Mouse (Mus musculus) heart, embryonic 10.5 days (tissue): ENCODE data around the gene Pcdh9. TPM values are rescaled to one million over a fixed set of nuclear protein-coding genes. Genes with fewer than 3 reads are reported as not detected.

Experiments
- DNase-seq: peaks from one replicate; pipeline ENCODE4 v3.0.0-alpha.2; 2017; ENCODE audit warnings: low spot score
- H3K27ac ChIP-seq: fragments of 300-500 bp; sonication (generic); 2 replicates; pipeline ENCODE4 v1.5.1; 2016; ENCODE audit warnings: mild to moderate bottlenecking
- H3K27me3 ChIP-seq: fragments of 300-500 bp; sonication (generic); 2 replicates; pipeline ENCODE4 v1.6.1; 2016; ENCODE audit warnings: mild to moderate bottlenecking; ENCODE audit not compliant: poor library complexity, insufficient read depth, severe bottlenecking
- H3K36me3 ChIP-seq: fragments of 300-500 bp; sonication (generic); 2 replicates; pipeline ENCODE4 v1.6.1; 2016; ENCODE audit warnings: mild to moderate bottlenecking, moderate library complexity
- H3K4me1 ChIP-seq: fragments of 300-500 bp; sonication (generic); 2 replicates; pipeline ENCODE4 v1.6.1; 2016; ENCODE audit warnings: mild to moderate bottlenecking
- H3K4me3 ChIP-seq: fragments of 300-500 bp; sonication (generic); 2 replicates; pipeline ENCODE4 v1.5.1; 2016; ENCODE audit warnings: mild to moderate bottlenecking, moderate library complexity
- H3K9me3 ChIP-seq: fragments of 300-500 bp; sonication (generic); 2 replicates; pipeline ENCODE4 v1.6.1; 2016; ENCODE audit warnings: mild to moderate bottlenecking, moderate library complexity
- WGBS: fragments of 180-500 bp; shearing (Covaris S2); methylation state at CpG from one replicate; pipeline ENCODE4 v1.1.7; 2016; 5-methylcytosine and 5-hydroxymethylcytosine counted together
- polyA plus RNA-seq: library from polyadenylated mRNA; unstranded; fragments of >200 nt; fragmentation: Nextera tagmentation; extraction: Ambion mirVana; gene quantifications from 2 replicates; pipeline ENCODE4 v1.2.1, GENCODE M21; 2016

Gene Pcdh9
- polyA plus RNA-seq: 2.1 and 3.4 TPM in 2 replicates

- DNase-seq: peak; percentile 94
- H3K4me3 ChIP-seq: peak within 1 kb of the TSS; percentile 63
- H3K36me3 ChIP-seq: no peaks in the 10 kb centered on the region
- H3K27me3 ChIP-seq: peaks cover 3% of the 10 kb centered on the region; the same call in 1 of the 2 replicates
- WGBS: under 1% methylated on average over 50 of the region's 50 CpGs
- no peaks in the 10 kb centered on the region for H3K9me3 ChIP-seq
- peak within 1 kb of the TSS; percentile 77 for H3K27ac ChIP-seq
- H3K4me1 ChIP-seq: peaks cover 3% of the 10 kb centered on the region; the same call in 1 of the 2 replicates
Observed at GRCm38 (mm10) chr14:93890519-93891370, at the start of gene Pcdh9. Gene Pcdh9 (minus strand): TSS chr14:93890679.

GRCm38 (mm10) chr14:93906928-93907327 is 16.4 kb upstream of the Pcdh9 start:
- WGBS: 69% methylated on average over 1 of the region's 1 CpGs
- Histone ChIP-seq H3K27ac (no peak overlapping the region), H3K27me3 (no peaks in the 10 kb centered on the region), H3K36me3 (no peaks in the 10 kb centered on the region), H3K4me1 (no peaks in the 10 kb centered on the region), H3K4me3 (no peak overlapping the region), H3K9me3 (no peaks in the 10 kb centered on the region)
- no peak for DNase-seq

GRCm38 (mm10) chr14:93898533-93898932 is 8.1 kb upstream of the Pcdh9 start:
- Histone ChIP-seq H3K27ac (no peak overlapping the region), H3K4me3 (no peak overlapping the region), H3K9me3 (no peaks in the 10 kb centered on the region), H3K27me3 (no peaks in the 10 kb centered on the region), H3K4me1 (no peaks in the 10 kb centered on the region), H3K36me3 (no peaks in the 10 kb centered on the region)
- no peak for DNase-seq

GRCm38 (mm10) chr14:93895131-93895530 is 4.7 kb upstream of the Pcdh9 start:
- DNase-seq: no peak
- no peaks in the 10 kb centered on the region; the same call in 1 of the 2 replicates for H3K27me3 ChIP-seq
- H3K4me1 ChIP-seq: 0 out of 2 replicates have a peak, but pooled peaks cover 3% of the 10 kb centered on the region
- no peaks in the 10 kb centered on the region for H3K36me3 ChIP-seq
- no peaks in the 10 kb centered on the region for H3K9me3 ChIP-seq
- no peak overlapping the region for H3K4me3 ChIP-seq
- WGBS: 85% methylated on average over 3 of the region's 3 CpGs
- H3K27ac ChIP-seq: no peak overlapping the region

- H3K9me3 ChIP-seq: no peaks in the 10 kb centered on the region
- peak overlapping the region; percentile 77; the same call in 1 of the 2 replicates for H3K27ac ChIP-seq
- H3K4me3 ChIP-seq: peak overlapping the region; percentile 63
- H3K27me3 ChIP-seq: peaks cover 3% of the 10 kb centered on the region; the same call in 1 of the 2 replicates
- H3K36me3 ChIP-seq: no peaks in the 10 kb centered on the region
- peaks cover 3% of the 10 kb centered on the region; the same call in 1 of the 2 replicates for H3K4me1 ChIP-seq
- under 1% methylated on average over 13 of the region's 13 CpGs for WGBS
- DNase-seq: peak; percentile 73
Observed at GRCm38 (mm10) chr14:93891371-93891746, 880 bp upstream of the Pcdh9 start.

- WGBS: under 1% methylated on average over 20 of the region's 20 CpGs
- DNase-seq: no peak
- H3K27me3 ChIP-seq: peaks cover 3% of the 10 kb centered on the region; the same call in 1 of the 2 replicates
- H3K36me3 ChIP-seq: no peaks in the 10 kb centered on the region
- H3K9me3 ChIP-seq: no peaks in the 10 kb centered on the region
- H3K4me3 ChIP-seq: peak overlapping the region; percentile 63
- no peak overlapping the region for H3K27ac ChIP-seq
- H3K4me1 ChIP-seq: peaks cover 3% of the 10 kb centered on the region; the same call in 1 of the 2 replicates
Observed at GRCm38 (mm10) chr14:93889839-93890518, 500 bp downstream of the Pcdh9 start.

GRCm38 (mm10) chr14:93889231-93889630 is 1.2 kb downstream of the Pcdh9 start:
- Histone ChIP-seq H3K36me3 (no peaks in the 10 kb centered on the region), H3K9me3 (no peaks in the 10 kb centered on the region), H3K4me3 (peak overlapping the region; percentile 63), H3K4me1 (peaks cover 3% of the 10 kb centered on the region; the same call in 1 of the 2 replicates), H3K27ac (no peak overlapping the region), H3K27me3 (peaks cover 3% of the 10 kb centered on the region; the same call in 1 of the 2 replicates)
- WGBS: 56% methylated on average over 6 of the region's 6 CpGs
- DNase-seq: no peak

- Histone ChIP-seq H3K4me1 (peaks cover 3% of the 10 kb centered on the region; the same call in 1 of the 2 replicates), H3K9me3 (no peaks in the 10 kb centered on the region), H3K36me3 (no peaks in the 10 kb centered on the region), H3K27me3 (peaks cover 3% of the 10 kb centered on the region; the same call in 1 of the 2 replicates), H3K4me3 (no peak overlapping the region), H3K27ac (no peak overlapping the region)
- 82% methylated on average over 5 of the region's 5 CpGs for WGBS
- no peak for DNase-seq
Observed at GRCm38 (mm10) chr14:93888346-93888745, 2.1 kb downstream of the Pcdh9 start.

GRCm38 (mm10) chr14:93887066-93887465 is 3.4 kb downstream of the Pcdh9 start:
- no peak for DNase-seq
- Histone ChIP-seq H3K36me3 (no peaks in the 10 kb centered on the region), H3K27ac (no peak overlapping the region), H3K4me3 (no peak overlapping the region), H3K27me3 (peaks cover 3% of the 10 kb centered on the region; the same call in 1 of the 2 replicates), H3K9me3 (no peaks in the 10 kb centered on the region), H3K4me1 (peaks cover 3% of the 10 kb centered on the region; the same call in 1 of the 2 replicates)
- WGBS: 52% methylated on average over 7 of the region's 7 CpGs

GRCm38 (mm10) chr14:93885551-93886084 is 4.9 kb downstream of the Pcdh9 start:
- Histone ChIP-seq H3K27me3 (peaks cover 3% of the 10 kb centered on the region; the same call in 1 of the 2 replicates), H3K27ac (no peak overlapping the region), H3K4me3 (no peak overlapping the region), H3K4me1 (no peaks in the 10 kb centered on the region; the same call in 1 of the 2 replicates), H3K36me3 (no peaks in the 10 kb centered on the region), H3K9me3 (no peaks in the 10 kb centered on the region)
- no peak for DNase-seq
- WGBS: 80% methylated on average over 11 of the region's 11 CpGs

- peak; percentile 75 for DNase-seq
- Histone ChIP-seq H3K4me1 (no peaks in the 10 kb centered on the region; the same call in 1 of the 2 replicates), H3K9me3 (no peaks in the 10 kb centered on the region), H3K27me3 (peaks cover 3% of the 10 kb centered on the region; the same call in 1 of the 2 replicates), H3K36me3 (no peaks in the 10 kb centered on the region), H3K27ac (no peak overlapping the region), H3K4me3 (no peak overlapping the region)
- 5% methylated on average over 2 of the region's 2 CpGs for WGBS
Observed at GRCm38 (mm10) chr14:93884467-93884866, 6.0 kb downstream of the Pcdh9 start.

GRCm38 (mm10) chr14:93880071-93880470 is 10.4 kb downstream of the Pcdh9 start:
- WGBS: 95% methylated on average over 1 of the region's 1 CpGs
- Histone ChIP-seq H3K36me3 (no peaks in the 10 kb centered on the region), H3K4me3 (no peak overlapping the region), H3K27me3 (no peaks in the 10 kb centered on the region), H3K9me3 (no peaks in the 10 kb centered on the region), H3K4me1 (no peaks in the 10 kb centered on the region), H3K27ac (no peak overlapping the region)
- DNase-seq: no peak
